Mouse (Mus musculus) intestine, embryonic 14.5 days (tissue): Measurements from ENCODE around the gene Pgs1. TPM values are rescaled to one million over a fixed set of nuclear protein-coding genes. Genes with fewer than 3 reads are reported as not detected.
A peak's percentile ranks its signal among the peaks of the same experiment; 100 is the strongest.

Source experiments
- ATAC-seq: fragments of 200-750 bp; cut with Nextera tagmentation; replicated peaks from 2 replicates; pipeline ENCODE4 v1.8.0; 2017; ENCODE audit warnings: low read depth, moderate number of reproducible peaks, moderate TSS enrichment, moderate library complexity; ENCODE audit not compliant: low FRiP score, low TSS enrichment
- DNase-seq: peaks from one replicate; pipeline ENCODE4 v3.0.0-alpha.2; 2018; ENCODE audit warnings: low spot score
- H3K27ac ChIP-seq: fragments of 300-500 bp; sonication (generic); 2 replicates; pipeline ENCODE4 v1.5.1; 2014; ENCODE audit warnings: low read depth, mild to moderate bottlenecking, control low read depth
- H3K27me3 ChIP-seq: fragments of 300-500 bp; sonication (generic); replicated peaks from 2 replicates; pipeline ENCODE4 v1.6.1; 2014; ENCODE audit warnings: low read length, control low read depth; ENCODE audit not compliant: control insufficient read depth, insufficient read depth
- H3K36me3 ChIP-seq: fragments of 300-500 bp; sonication (generic); 2 replicates; pipeline ENCODE4 v1.6.1; 2014; ENCODE audit warnings: low read length, control low read depth; ENCODE audit not compliant: control insufficient read depth, insufficient read depth
- H3K4me1 ChIP-seq: fragments of 300-500 bp; sonication (generic); replicated peaks from 2 replicates; pipeline ENCODE4 v1.6.1; 2014; ENCODE audit warnings: low read length, control low read depth, mixed read lengths; ENCODE audit not compliant: control insufficient read depth, insufficient read depth
- H3K4me2 ChIP-seq: fragments of 300-500 bp; sonication (generic); 2 replicates; pipeline ENCODE4 v1.6.1; 2014; ENCODE audit warnings: low read length
- H3K4me3 ChIP-seq: fragments of 300-500 bp; sonication (generic); 2 replicates; pipeline ENCODE4 v1.5.1; 2014; ENCODE audit warnings: low read depth, low read length, control low read depth, mixed read lengths
- H3K9ac ChIP-seq: fragments of 300-500 bp; sonication (generic); 2 replicates; pipeline ENCODE4 v1.6.1; 2014; ENCODE audit warnings: mild to moderate bottlenecking, low read length
- H3K9me3 ChIP-seq: fragments of 300-500 bp; sonication (generic); 2 replicates; pipeline ENCODE4 v1.6.1; 2016; ENCODE audit warnings: low read length, control low read depth; ENCODE audit not compliant: control insufficient read depth
- WGBS: fragments of 180-500 bp; shearing (Covaris S2); extraction: QIAGEN DNeasy Blood & Tissue Kit; methylation state at CpG from one replicate; pipeline ENCODE4 v1.1.7; 2014; 5-methylcytosine and 5-hydroxymethylcytosine counted together
- polyA plus RNA-seq: library from polyadenylated mRNA; unstranded; fragments of >200 nt; fragmentation: Nextera tagmentation; extraction: Ambion mirVana; gene quantifications from 2 replicates; pipeline ENCODE4 v1.2.1, GENCODE M21; 2014

Pgs1 gene
- polyA plus RNA-seq, 1 experiment from 2014 or later, result 31.6 TPM

DNA sequence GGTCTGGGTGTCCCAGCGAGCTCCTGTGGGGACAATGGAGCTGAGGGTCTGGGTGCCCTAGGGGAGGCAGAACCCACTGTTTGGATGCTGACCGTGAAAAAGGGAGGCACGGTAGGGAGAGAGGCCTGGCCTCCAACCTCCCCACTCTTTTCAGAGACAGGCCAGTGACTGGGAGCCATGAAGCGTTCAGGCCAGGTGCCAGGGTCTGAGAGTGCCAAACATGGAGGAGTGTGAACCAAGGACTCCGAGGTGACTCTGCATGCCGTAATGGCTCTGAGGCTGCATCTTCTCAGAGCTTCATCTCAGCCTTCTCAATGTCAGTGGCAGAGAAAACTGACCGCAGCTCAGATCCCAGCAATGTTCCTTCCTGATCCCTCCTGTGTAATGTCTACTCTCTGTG lies 37.4 kb downstream of the Pgs1 start:
- WGBS, result 91% methylated on average over 7 of the region's 7 CpGs
- H3K36me3 ChIP-seq, result peaks cover 41% of the 10 kb centered on the region
- no peak overlapping the region for H3K4me2 ChIP-seq
- ATAC-seq (no peak), DNase-seq (no peak)
- no peaks in the 10 kb centered on the region for H3K27me3 ChIP-seq
- H3K4me1 ChIP-seq, result no peaks in the 10 kb centered on the region
- H3K4me3 ChIP-seq, result no peak overlapping the region
- H3K27ac ChIP-seq, result no peak overlapping the region
- H3K9ac ChIP-seq, result no peak overlapping the region
- no peaks in the 10 kb centered on the region for H3K9me3 ChIP-seq

DNA sequence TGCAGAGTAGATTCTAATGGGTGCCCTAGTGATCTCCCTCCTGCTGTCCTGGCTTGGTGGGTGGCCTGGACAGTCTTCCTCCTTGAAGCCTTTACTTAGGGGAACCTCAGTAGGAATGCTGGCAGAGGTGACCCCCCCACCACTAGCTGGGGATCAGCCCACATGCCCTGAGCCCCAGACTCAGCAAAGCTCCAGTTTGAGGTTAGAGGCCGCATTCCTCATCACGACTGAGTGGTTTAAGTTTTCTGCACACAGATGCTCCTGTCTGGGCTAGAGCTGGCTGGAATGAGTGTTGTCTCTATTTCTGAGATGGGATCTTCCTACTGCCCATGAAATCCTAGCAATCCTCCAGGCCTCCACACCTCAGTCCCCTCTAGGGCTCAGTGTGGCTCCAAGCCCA lies 38.0 kb downstream of the Pgs1 start:
- Histone ChIP-seq H3K9ac (no peak overlapping the region), H3K4me3 (no peak overlapping the region), H3K27me3 (no peaks in the 10 kb centered on the region), H3K36me3 (peaks cover 40% of the 10 kb centered on the region), H3K4me2 (no peak overlapping the region), H3K9me3 (no peaks in the 10 kb centered on the region), H3K27ac (no peak overlapping the region), H3K4me1 (no peaks in the 10 kb centered on the region)
- no peak for DNase-seq
- 55% methylated on average over 2 of the region's 2 CpGs for WGBS
- ATAC-seq, result no peak

DNA sequence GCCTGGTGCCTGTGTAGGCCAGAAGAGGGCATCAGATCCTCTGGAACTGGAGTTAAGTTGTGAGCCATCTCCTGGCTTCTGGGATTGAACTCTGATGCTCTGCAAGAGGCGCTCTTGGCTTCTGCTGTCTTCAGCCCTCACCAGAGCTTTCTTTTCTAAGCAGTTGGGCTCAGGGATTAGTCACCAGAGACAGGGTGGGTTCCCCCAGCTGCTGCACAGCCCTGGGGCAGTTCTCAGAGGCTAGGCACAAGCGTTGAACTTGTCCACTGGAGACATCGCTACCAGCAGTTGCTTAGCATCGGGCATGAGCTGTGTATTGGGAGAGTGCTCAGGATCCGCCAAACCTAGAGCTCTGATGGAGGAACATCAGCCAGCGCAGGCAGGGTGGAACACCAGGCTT lies 43.1 kb downstream of the Pgs1 start:
- no peak for ATAC-seq
- no peak for DNase-seq
- Histone ChIP-seq H3K4me3 (no peak overlapping the region), H3K9ac (no peak overlapping the region), H3K27ac (no peak overlapping the region), H3K4me1 (no peaks in the 10 kb centered on the region), H3K9me3 (0 out of 2 replicates have a peak, but pooled peaks cover 2% of the 10 kb centered on the region), H3K4me2 (no peak overlapping the region), H3K36me3 (peaks cover 13% of the 10 kb centered on the region), H3K27me3 (no peaks in the 10 kb centered on the region)
- 87% methylated on average over 6 of the region's 6 CpGs for WGBS

DNA sequence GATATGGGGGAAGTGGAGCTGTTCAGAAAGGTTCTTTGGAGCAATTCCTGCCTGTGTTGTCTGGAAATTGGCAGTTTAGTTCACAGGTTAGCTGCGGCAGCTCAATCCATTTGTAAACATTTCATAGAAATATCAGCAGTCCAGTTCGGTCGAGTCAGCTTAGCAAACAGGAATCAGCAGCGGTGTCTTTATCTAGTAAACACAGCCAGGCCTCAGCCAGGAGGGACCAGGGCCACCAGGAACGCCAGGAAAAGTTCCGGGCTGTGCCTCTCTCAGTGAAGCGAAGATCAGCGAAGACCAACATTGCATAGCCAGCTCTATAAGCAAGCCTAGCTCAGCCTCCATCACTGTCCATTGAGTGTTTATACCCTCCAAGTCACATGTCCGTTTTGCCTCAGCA lies 45.0 kb downstream of the Pgs1 start:
- Histone ChIP-seq H3K27me3 (no peaks in the 10 kb centered on the region), H3K4me2 (no peak overlapping the region), H3K9me3 (0 out of 2 replicates have a peak, but pooled peaks cover 2% of the 10 kb centered on the region), H3K9ac (no peak overlapping the region), H3K4me1 (no peaks in the 10 kb centered on the region), H3K4me3 (no peak overlapping the region), H3K36me3 (no peaks in the 10 kb centered on the region), H3K27ac (no peak overlapping the region)
- no peak for ATAC-seq
- 80% methylated on average over 9 of the region's 9 CpGs for WGBS
- no peak for DNase-seq

DNA sequence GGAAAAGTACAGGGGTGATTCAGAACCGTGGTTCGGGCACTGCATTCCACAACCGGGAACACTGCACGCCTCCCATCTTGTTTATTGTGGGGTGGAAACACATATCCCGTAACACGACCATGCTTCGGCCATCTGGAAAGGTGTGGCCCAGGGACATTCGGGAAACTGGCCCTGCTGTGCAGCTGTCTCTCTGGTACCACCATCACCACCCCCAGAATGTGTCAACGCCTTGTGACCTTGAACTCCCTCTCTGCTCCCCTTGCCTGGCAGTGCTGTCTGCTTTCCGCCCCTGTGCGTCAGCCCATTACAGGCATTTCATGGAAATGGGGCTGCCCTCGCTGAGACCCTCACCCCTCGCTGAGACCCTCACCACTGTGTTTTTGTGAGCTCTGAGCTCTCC lies 48.3 kb downstream of the Pgs1 start:
- DNase-seq (no peak), ATAC-seq (no peak)
- Histone ChIP-seq H3K9me3 (0 out of 2 replicates have a peak, but pooled peaks cover 2% of the 10 kb centered on the region), H3K27me3 (no peaks in the 10 kb centered on the region), H3K4me2 (no peak overlapping the region), H3K4me1 (no peaks in the 10 kb centered on the region), H3K36me3 (no peaks in the 10 kb centered on the region), H3K27ac (no peak overlapping the region), H3K4me3 (no peak overlapping the region), H3K9ac (no peak overlapping the region)
- 71% methylated on average over 13 of the region's 13 CpGs for WGBS

DNA sequence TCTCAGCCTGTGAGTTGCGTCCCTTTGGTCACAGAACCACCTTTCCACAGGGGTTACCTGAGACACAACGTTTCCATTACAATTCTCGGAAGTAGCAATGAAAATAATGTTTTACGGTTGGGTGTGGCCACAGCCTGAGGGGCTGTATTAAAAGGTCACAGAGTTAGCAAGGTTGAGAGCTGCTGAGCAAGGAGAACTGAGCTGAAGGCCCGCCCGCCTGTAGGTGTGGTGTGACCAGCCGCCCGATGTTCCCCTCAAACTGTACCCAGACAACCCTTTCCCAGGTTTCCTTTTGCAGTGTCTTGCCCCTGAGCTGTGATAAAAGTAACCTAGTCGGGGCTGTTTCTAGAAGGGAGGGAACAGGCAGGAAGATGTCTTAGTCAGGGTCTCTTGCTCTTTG lies 49.0 kb downstream of the Pgs1 start:
- peak; percentile 56 for DNase-seq
- Histone ChIP-seq H3K27ac (0 out of 2 replicates have a peak overlapping the region, but pooled peaks have one; percentile 1), H3K4me3 (no peak overlapping the region), H3K36me3 (no peaks in the 10 kb centered on the region), H3K9ac (no peak overlapping the region), H3K4me2 (no peak overlapping the region), H3K27me3 (no peaks in the 10 kb centered on the region), H3K9me3 (0 out of 2 replicates have a peak, but pooled peaks cover 2% of the 10 kb centered on the region), H3K4me1 (no peaks in the 10 kb centered on the region)
- 49% methylated on average over 9 of the region's 9 CpGs for WGBS
- peak; percentile 50 for ATAC-seq

DNA sequence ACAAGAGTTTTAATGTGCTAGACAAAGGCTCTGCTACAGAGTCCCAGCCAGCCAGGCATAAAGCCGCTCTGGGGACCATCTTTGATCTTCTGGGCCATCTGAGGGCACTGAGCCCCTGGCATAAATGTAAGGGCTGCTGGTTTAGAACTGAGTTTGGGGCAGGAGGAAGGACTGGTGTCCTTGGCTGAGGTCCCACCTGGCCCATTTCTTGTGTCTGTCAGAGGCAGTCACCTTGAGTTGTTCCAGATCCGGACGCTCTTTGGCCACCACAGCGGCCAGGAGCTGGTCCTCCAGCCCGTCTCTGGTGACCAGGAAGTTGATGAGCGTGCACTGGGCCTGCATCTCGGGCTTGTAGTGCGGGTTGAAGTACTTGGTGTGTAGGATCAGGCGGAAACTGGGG lies 56.7 kb downstream of the Pgs1 start:
- Histone ChIP-seq H3K9me3 (no peaks in the 10 kb centered on the region), H3K27me3 (no peaks in the 10 kb centered on the region), H3K27ac (0 out of 2 replicates have a peak overlapping the region, but pooled peaks have one; percentile 22), H3K4me1 (peaks cover 9% of the 10 kb centered on the region), H3K36me3 (no peaks in the 10 kb centered on the region), H3K4me3 (no peak overlapping the region), H3K4me2 (no peak overlapping the region), H3K9ac (no peak overlapping the region)
- ATAC-seq (no peak), DNase-seq (no peak)
- WGBS, result 79% methylated on average over 9 of the region's 9 CpGs

DNA sequence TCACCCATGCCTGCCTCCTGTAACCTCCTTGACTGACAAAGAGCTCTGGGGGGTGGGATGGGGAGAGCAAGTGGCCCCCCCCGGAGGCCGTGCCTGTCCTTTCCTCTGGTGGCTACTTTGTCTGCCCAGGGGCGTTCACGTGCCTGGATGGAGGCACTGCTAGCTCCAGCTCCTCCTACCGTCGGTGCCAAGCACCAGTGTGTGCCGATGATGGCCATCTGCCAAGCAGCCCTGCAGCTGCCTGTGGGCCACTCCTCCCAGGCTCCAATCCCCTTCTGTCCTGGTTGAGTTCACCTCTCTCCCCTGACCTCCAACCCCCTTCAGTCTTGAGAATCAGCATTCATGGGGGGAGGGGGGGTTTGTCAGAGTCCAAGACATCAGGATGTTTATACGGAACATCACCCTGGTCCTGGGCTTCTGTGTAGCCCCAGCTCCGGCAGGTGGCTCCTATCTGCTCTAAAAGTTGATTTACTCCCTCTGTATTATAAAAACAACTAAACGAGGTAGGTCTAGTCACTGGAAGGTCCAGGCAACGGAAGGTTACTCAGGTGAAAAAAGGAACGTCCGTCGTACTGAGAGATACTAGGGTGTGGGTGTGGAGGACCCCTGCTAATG lies 57.3 kb downstream of the Pgs1 start:
- H3K27ac ChIP-seq, result peak overlapping the region; percentile 22; the same call in 1 of the 2 replicates
- no peak overlapping the region for H3K4me3 ChIP-seq
- WGBS, result 32% methylated on average over 14 of the region's 14 CpGs
- H3K27me3 ChIP-seq, result no peaks in the 10 kb centered on the region
- ATAC-seq, result 0 out of 2 replicates have a peak, but pooled peaks have one; percentile 24
- peaks cover 9% of the 10 kb centered on the region for H3K4me1 ChIP-seq
- H3K4me2 ChIP-seq, result no peak overlapping the region
- no peaks in the 10 kb centered on the region for H3K9me3 ChIP-seq
- DNase-seq, result no peak
- H3K9ac ChIP-seq, result no peak overlapping the region
- H3K36me3 ChIP-seq, result no peaks in the 10 kb centered on the region

DNA sequence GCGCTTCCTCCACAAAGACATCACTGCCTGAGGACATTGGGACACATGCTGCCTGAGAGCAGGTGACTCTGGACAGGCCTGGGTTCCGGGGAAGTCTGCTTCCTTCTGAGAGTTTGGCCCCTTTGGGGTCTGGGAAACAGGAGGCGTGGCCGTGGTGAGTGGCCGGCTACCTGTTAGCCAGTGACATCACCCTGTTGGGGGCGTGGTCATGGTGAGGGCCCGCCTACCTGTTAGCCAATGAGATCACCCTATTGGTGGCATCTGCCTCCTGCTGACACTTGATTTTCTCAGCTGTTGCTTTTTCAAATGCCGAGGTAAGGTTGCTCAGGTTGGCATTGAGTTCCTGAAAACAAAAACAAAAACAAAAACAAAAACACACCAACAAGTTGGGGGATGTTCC lies 63.5 kb downstream of the Pgs1 start:
- H3K27ac ChIP-seq, result no peak overlapping the region
- H3K27me3 ChIP-seq, result no peaks in the 10 kb centered on the region
- 31% methylated on average over 8 of the region's 8 CpGs for WGBS
- no peaks in the 10 kb centered on the region for H3K9me3 ChIP-seq
- no peak overlapping the region for H3K4me3 ChIP-seq
- no peak overlapping the region for H3K4me2 ChIP-seq
- no peak overlapping the region for H3K9ac ChIP-seq
- no peaks in the 10 kb centered on the region for H3K36me3 ChIP-seq
- H3K4me1 ChIP-seq, result no peaks in the 10 kb centered on the region
- ATAC-seq (no peak), DNase-seq (no peak)
